Mouse (Mus musculus) forebrain, postnatal 0 days (tissue): ENCODE measurements around the gene C2cd5. TPM values are rescaled to one million over a fixed set of nuclear protein-coding genes. Genes with fewer than 3 reads are reported as not detected.

Experiments used
- ATAC-seq: fragments of 200-750 bp; cut with Nextera tagmentation; 2 replicates; pipeline ENCODE4 v1.8.0; 2017; ENCODE audit warnings: mild to moderate bottlenecking, moderate library complexity
- DNase-seq: peaks from one replicate; pipeline ENCODE4 v3.0.0-alpha.2; 2015
- H3K27ac ChIP-seq: fragments of 300-500 bp; sonication (generic); 2 replicates; pipeline ENCODE4 v1.5.1; 2014; ENCODE audit warnings: low read depth, mild to moderate bottlenecking, antibody characterized with exemption, low read length, moderate library complexity, mixed read lengths
- H3K27me3 ChIP-seq: fragments of 300-500 bp; sonication (generic); 2 replicates; pipeline ENCODE4 v1.6.1; 2014; ENCODE audit warnings: mild to moderate bottlenecking, low read length, mixed read lengths; ENCODE audit not compliant: insufficient read depth
- H3K36me3 ChIP-seq: fragments of 300-500 bp; sonication (generic); 2 replicates; pipeline ENCODE4 v1.6.1; 2014; ENCODE audit warnings: mild to moderate bottlenecking, moderate library complexity; ENCODE audit not compliant: insufficient read depth
- H3K4me1 ChIP-seq: fragments of 300-500 bp; sonication (generic); 2 replicates; pipeline ENCODE4 v1.6.1; 2014; ENCODE audit warnings: antibody characterized with exemption; ENCODE audit not compliant: insufficient read depth
- H3K4me2 ChIP-seq: fragments of 300-500 bp; sonication (generic); 2 replicates; pipeline ENCODE4 v1.6.1; 2014; ENCODE audit warnings: low read depth, mild to moderate bottlenecking, moderate library complexity
- H3K4me3 ChIP-seq: fragments of 300-500 bp; sonication (generic); 2 replicates; pipeline ENCODE4 v1.5.1; 2014; ENCODE audit warnings: low read depth, low read length, mixed read lengths
- H3K9ac ChIP-seq: fragments of 300-500 bp; sonication (generic); 2 replicates; pipeline ENCODE4 v1.6.1; 2014; ENCODE audit warnings: mild to moderate bottlenecking
- H3K9me3 ChIP-seq: fragments of 300-500 bp; sonication (generic); 2 replicates; pipeline ENCODE4 v1.6.1; 2016; ENCODE audit warnings: low read length
- CTCF ChIP-seq: sonication (generic); IDR thresholded peaks from 2 replicates; pipeline ENCODE4 v1.5.1; 2016; ENCODE audit warnings: antibody characterized with exemption, control low read depth, low read depth
- WGBS: fragments of 180-500 bp; shearing (Covaris S2); extraction: QIAGEN DNeasy Blood & Tissue Kit; methylation state at CpG from one replicate; pipeline ENCODE4 v1.1.7; 2014; 5-methylcytosine and 5-hydroxymethylcytosine counted together
- polyA plus RNA-seq: library from polyadenylated mRNA; unstranded; fragments of >200 nt; fragmentation: Nextera tagmentation; extraction: Ambion mirVana; gene quantifications from 2 replicates; pipeline ENCODE4 v1.2.1, GENCODE M21; 2015
- total RNA-seq: library from RNA; depleted of rRNA; stranded (reverse); fragments of >200 nt; gene quantifications from 2 replicates; pipeline ENCODE4 v1.2.3, GENCODE M21; 2014

Gene C2cd5
- total and polyA plus RNA-seq, 2 experiments from 2014 or later: 18.5 to 45.7 TPM

GRCm38 (mm10) chr6:143068181-143068915 is 31.6 kb downstream of the C2cd5 start:
- WGBS: 77% methylated on average over 9 of the region's 9 CpGs
- H3K36me3 ChIP-seq: peaks cover 16% of the 10 kb centered on the region
- no peaks in the 10 kb centered on the region for H3K27me3 ChIP-seq
- H3K4me1 ChIP-seq: no peaks in the 10 kb centered on the region
- TF ChIP-seq CTCF: no peak
- no peaks in the 10 kb centered on the region for H3K9me3 ChIP-seq
- no peak for DNase-seq
- no peak overlapping the region for H3K9ac ChIP-seq
- H3K4me2 ChIP-seq: no peak overlapping the region
- no peak overlapping the region for H3K4me3 ChIP-seq
- H3K27ac ChIP-seq: no peak overlapping the region
- ATAC-seq: peak; percentile 27; the same call in 1 of the 2 replicates

- Histone ChIP-seq H3K4me3 (no peak overlapping the region), H3K4me2 (no peak overlapping the region), H3K4me1 (no peaks in the 10 kb centered on the region), H3K27ac (no peak overlapping the region), H3K9me3 (no peaks in the 10 kb centered on the region), H3K27me3 (no peaks in the 10 kb centered on the region), H3K36me3 (peaks cover 18% of the 10 kb centered on the region), H3K9ac (no peak overlapping the region)
- ATAC-seq: no peak
- WGBS: 89% methylated on average over 3 of the region's 3 CpGs
- TF ChIP-seq CTCF: no peak
- DNase-seq: no peak
Observed at GRCm38 (mm10) chr6:143067654-143068053, 32.3 kb downstream of the C2cd5 start.

GRCm38 (mm10) chr6:143066859-143067258 is 33.1 kb downstream of the C2cd5 start:
- no peak for TF ChIP-seq CTCF
- no peak overlapping the region for H3K27ac ChIP-seq
- WGBS: 84% methylated on average over 9 of the region's 9 CpGs
- H3K4me3 ChIP-seq: no peak overlapping the region
- no peak for DNase-seq
- no peaks in the 10 kb centered on the region for H3K27me3 ChIP-seq
- H3K9ac ChIP-seq: no peak overlapping the region
- H3K4me2 ChIP-seq: no peak overlapping the region
- no peaks in the 10 kb centered on the region for H3K4me1 ChIP-seq
- peaks cover 26% of the 10 kb centered on the region for H3K36me3 ChIP-seq
- no peaks in the 10 kb centered on the region for H3K9me3 ChIP-seq
- ATAC-seq: no peak

- Histone ChIP-seq H3K27me3 (no peaks in the 10 kb centered on the region), H3K4me1 (no peaks in the 10 kb centered on the region), H3K27ac (no peak overlapping the region), H3K4me2 (no peak overlapping the region), H3K36me3 (peaks cover 22% of the 10 kb centered on the region), H3K4me3 (no peak overlapping the region), H3K9ac (no peak overlapping the region), H3K9me3 (no peaks in the 10 kb centered on the region)
- 78% methylated on average over 2 of the region's 2 CpGs for WGBS
- no peak for DNase-seq
- ATAC-seq: no peak
- TF ChIP-seq CTCF: no peak
Observed at GRCm38 (mm10) chr6:143064047-143064446, 35.9 kb downstream of the C2cd5 start.

GRCm38 (mm10) chr6:143057601-143058000 is 42.3 kb downstream of the C2cd5 start:
- H3K27me3 ChIP-seq: no peaks in the 10 kb centered on the region
- H3K36me3 ChIP-seq: peaks cover 8% of the 10 kb centered on the region
- H3K4me2 ChIP-seq: no peak overlapping the region
- no peaks in the 10 kb centered on the region for H3K4me1 ChIP-seq
- ATAC-seq (no peak), DNase-seq (no peak)
- H3K9ac ChIP-seq: no peak overlapping the region
- TF ChIP-seq CTCF: no peak
- 91% methylated on average over 4 of the region's 5 CpGs for WGBS
- no peak overlapping the region for H3K27ac ChIP-seq
- no peak overlapping the region for H3K4me3 ChIP-seq
- no peaks in the 10 kb centered on the region for H3K9me3 ChIP-seq

- ATAC-seq: peak; percentile 27; the same call in 1 of the 2 replicates
- no peak overlapping the region for H3K27ac ChIP-seq
- TF ChIP-seq CTCF: no peak
- H3K9ac ChIP-seq: no peak overlapping the region
- no peaks in the 10 kb centered on the region for H3K9me3 ChIP-seq
- H3K27me3 ChIP-seq: no peaks in the 10 kb centered on the region
- 69% methylated on average over 5 of the region's 5 CpGs for WGBS
- peaks cover 22% of the 10 kb centered on the region for H3K36me3 ChIP-seq
- DNase-seq: no peak
- no peak overlapping the region for H3K4me3 ChIP-seq
- H3K4me1 ChIP-seq: no peaks in the 10 kb centered on the region
- no peak overlapping the region for H3K4me2 ChIP-seq
Observed at GRCm38 (mm10) chr6:143051566-143051965, 48.4 kb downstream of the C2cd5 start.

GRCm38 (mm10) chr6:143049791-143050555 is 50.0 kb downstream of the C2cd5 start:
- TF ChIP-seq CTCF: no peak
- no peak overlapping the region for H3K27ac ChIP-seq
- H3K4me3 ChIP-seq: no peak overlapping the region
- no peak for ATAC-seq
- 84% methylated on average over 11 of the region's 11 CpGs for WGBS
- H3K36me3 ChIP-seq: peaks cover 22% of the 10 kb centered on the region
- no peaks in the 10 kb centered on the region for H3K4me1 ChIP-seq
- H3K4me2 ChIP-seq: no peak overlapping the region
- no peak overlapping the region for H3K9ac ChIP-seq
- H3K27me3 ChIP-seq: no peaks in the 10 kb centered on the region
- H3K9me3 ChIP-seq: no peaks in the 10 kb centered on the region
- DNase-seq: no peak
